Mouse (Mus musculus) kidney, embryonic 15.5 days (tissue): ENCODE results near the gene Tmem183a. TPM values are rescaled to one million over a fixed set of nuclear protein-coding genes. Genes with fewer than 3 reads are reported as not detected.

Experiments used
- ATAC-seq: fragments of 200-750 bp; cut with Nextera tagmentation; replicated peaks from 2 replicates; pipeline ENCODE4 v1.8.0; 2017; ENCODE audit warnings: moderate TSS enrichment; ENCODE audit not compliant: low FRiP score
- H3K27ac ChIP-seq: fragments of 300-500 bp; sonication (generic); 2 replicates; pipeline ENCODE4 v1.5.1; 2015; ENCODE audit warnings: mild to moderate bottlenecking, inconsistent platforms
- H3K27me3 ChIP-seq: fragments of 300-500 bp; sonication (generic); 2 replicates; pipeline ENCODE4 v1.6.1; 2015; ENCODE audit warnings: inconsistent platforms
- H3K36me3 ChIP-seq: fragments of 300-500 bp; sonication (generic); 2 replicates; pipeline ENCODE4 v1.6.1; 2015; ENCODE audit warnings: inconsistent platforms
- H3K4me1 ChIP-seq: fragments of 300-500 bp; sonication (generic); 2 replicates; pipeline ENCODE4 v1.6.1; 2015; ENCODE audit warnings: inconsistent platforms
- H3K4me2 ChIP-seq: fragments of 300-500 bp; sonication (generic); 2 replicates; pipeline ENCODE4 v1.6.1; 2015; ENCODE audit warnings: moderate library complexity, mild to moderate bottlenecking, inconsistent platforms
- H3K4me3 ChIP-seq: fragments of 300-500 bp; sonication (generic); replicated peaks from 2 replicates; pipeline ENCODE4 v1.5.1; 2015; ENCODE audit warnings: mild to moderate bottlenecking, inconsistent platforms
- H3K9ac ChIP-seq: fragments of 300-500 bp; sonication (generic); 2 replicates; pipeline ENCODE4 v1.6.1; 2015; ENCODE audit warnings: mild to moderate bottlenecking, inconsistent platforms
- H3K9me3 ChIP-seq: fragments of 300-500 bp; sonication (generic); replicated peaks from 2 replicates; pipeline ENCODE4 v1.6.1; 2016; ENCODE audit warnings: inconsistent platforms
- WGBS: fragments of 180-500 bp; shearing (Covaris S2); methylation state at CpG from one replicate; pipeline ENCODE4 v1.1.7; 2015; ENCODE audit warnings: mixed read lengths; 5-methylcytosine and 5-hydroxymethylcytosine counted together
- polyA plus RNA-seq: library from polyadenylated mRNA; unstranded; fragments of >200 nt; fragmentation: Nextera tagmentation; extraction: Ambion mirVana; gene quantifications from 2 replicates; pipeline ENCODE4 v1.2.1, GENCODE M21; 2015

Tmem183a gene
- 79.0 and 80.9 TPM in 2 replicates for polyA plus RNA-seq

GRCm38 (mm10) chr1:134361857-134362212 is at the start of gene Tmem183a:
TSS of gene Tmem183a (minus strand) at chr1:134361979.
- Histone ChIP-seq H3K9me3 (no peaks in the 10 kb centered on the region), H3K4me3 (peak within 1 kb of the TSS; percentile 85), H3K4me1 (peaks cover 18% of the 10 kb centered on the region), H3K9ac (peak within 1 kb of the TSS; percentile 96), H3K27ac (peak within 1 kb of the TSS; percentile 90), H3K36me3 (peaks cover 36% of the 10 kb centered on the region), H3K27me3 (no peaks in the 10 kb centered on the region), H3K4me2 (peak within 1 kb of the TSS; percentile 78)
- WGBS = under 1% methylated on average over 38 of the region's 38 CpGs
- ATAC-seq = peak; percentile 98

GRCm38 (mm10) chr1:134408080-134408479 is 46.3 kb upstream of the Tmem183a start:
- Histone ChIP-seq H3K4me1 (peaks cover 30% of the 10 kb centered on the region), H3K4me3 (peak overlapping the region; percentile 9; the same call in 1 of the 2 replicates), H3K4me2 (peak overlapping the region; percentile 29), H3K27ac (peak overlapping the region; percentile 83), H3K36me3 (peaks cover 37% of the 10 kb centered on the region), H3K9ac (0 out of 2 replicates have a peak overlapping the region, but pooled peaks have one; percentile 15), H3K9me3 (no peaks in the 10 kb centered on the region), H3K27me3 (no peaks in the 10 kb centered on the region)
- 0 out of 2 replicates have a peak, but pooled peaks have one; percentile 19 for ATAC-seq
- 43% methylated on average over 8 of the region's 8 CpGs for WGBS

- 25% methylated on average over 8 of the region's 8 CpGs for WGBS
- H3K9ac ChIP-seq = peak overlapping the region; percentile 65
- H3K9me3 ChIP-seq = no peaks in the 10 kb centered on the region
- H3K27ac ChIP-seq = peak overlapping the region; percentile 88
- peak overlapping the region; percentile 77 for H3K4me3 ChIP-seq
- H3K4me2 ChIP-seq = peak overlapping the region; percentile 80
- peaks cover 31% of the 10 kb centered on the region for H3K36me3 ChIP-seq
- H3K27me3 ChIP-seq = no peaks in the 10 kb centered on the region
- peaks cover 30% of the 10 kb centered on the region for H3K4me1 ChIP-seq
- ATAC-seq = no peak
These were observed 44.6 kb upstream of the Tmem183a start for GRCm38 (mm10) chr1:134406414-134406771.

DNA sequence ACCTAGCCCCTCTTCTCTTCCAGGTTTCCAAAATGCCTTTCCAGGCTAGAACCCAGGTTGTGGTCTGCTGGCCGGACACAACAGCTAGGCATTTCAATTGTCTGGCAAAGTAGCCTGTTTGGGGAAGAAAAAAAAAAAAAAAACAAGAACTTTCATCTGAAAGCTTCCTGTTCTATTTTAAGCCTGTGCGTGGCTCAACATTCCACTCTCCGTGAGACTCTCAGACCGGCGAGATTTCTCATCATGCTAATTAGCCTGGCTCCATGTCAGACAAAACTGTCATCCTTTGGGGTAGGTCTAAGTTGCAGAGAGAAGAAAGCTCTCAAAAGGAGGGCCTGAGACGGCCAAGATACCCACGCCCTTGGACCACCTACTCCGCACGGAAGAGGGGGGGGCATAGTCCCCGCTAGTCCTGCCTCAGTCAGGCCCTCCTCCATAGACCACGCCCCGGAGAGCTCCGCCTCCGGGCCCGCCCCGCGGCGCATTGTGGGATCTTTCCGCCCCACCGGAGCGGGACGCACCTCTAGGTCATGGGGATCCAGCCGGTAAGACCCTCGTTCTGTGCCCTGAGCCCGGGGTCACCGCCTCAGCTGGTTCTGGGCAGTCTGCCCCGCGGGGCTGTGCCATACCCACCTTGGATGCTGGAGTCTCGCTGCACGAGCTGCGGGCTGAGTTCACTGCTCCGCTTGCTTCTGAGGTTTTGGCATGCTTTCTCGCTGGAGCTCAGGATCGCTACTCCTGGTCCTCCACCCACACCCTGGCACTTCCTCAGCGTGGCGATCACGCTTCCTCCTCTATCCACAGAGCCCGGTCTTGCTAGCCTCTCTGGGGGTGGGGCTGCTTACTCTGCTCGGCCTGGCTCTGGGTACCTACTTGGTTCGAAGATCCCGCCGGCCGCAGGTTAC is 44.0 kb upstream of the Tmem183a start, which contains the start of gene Cyb5r1:
TSS of gene Cyb5r1 (plus strand) at position 51 of the 905 bp plus-strand sequence.
- peak; percentile 97 for ATAC-seq

DNA sequence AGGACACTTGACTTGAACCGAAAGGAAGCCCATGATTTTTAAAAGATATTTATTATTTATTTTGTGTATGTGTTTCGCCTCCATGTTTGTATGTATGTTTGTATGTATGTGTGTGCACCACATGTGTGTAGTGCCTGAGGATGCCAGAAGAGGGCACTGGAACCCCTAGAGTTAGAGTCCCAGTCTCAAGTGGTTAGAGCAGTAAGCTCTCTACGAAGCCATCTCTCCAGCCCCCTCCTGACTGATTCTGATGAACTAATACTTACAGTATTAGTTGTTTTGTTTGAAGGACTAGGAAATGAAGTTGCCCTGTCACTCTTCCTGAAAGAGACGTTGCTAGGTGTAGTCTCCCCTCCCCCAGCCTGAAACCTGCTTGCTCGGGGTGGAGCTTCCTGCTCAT is 38.0 kb upstream of the Tmem183a start:
- H3K4me1 ChIP-seq = no peaks in the 10 kb centered on the region
- WGBS = 68% methylated on average over 5 of the region's 5 CpGs
- no peak for ATAC-seq

More for the DNA sequence above, 44.0 kb upstream of the Tmem183a start, which contains the start of gene Cyb5r1:
- Histone ChIP-seq H3K27me3 (no peaks in the 10 kb centered on the region), H3K4me3 (peak within 1 kb of the TSS; percentile 77), H3K9me3 (no peaks in the 10 kb centered on the region), H3K9ac (peak within 1 kb of the TSS; percentile 65), H3K27ac (peak within 1 kb of the TSS; percentile 88), H3K36me3 (peaks cover 26% of the 10 kb centered on the region), H3K4me1 (peaks cover 30% of the 10 kb centered on the region), H3K4me2 (peak within 1 kb of the TSS; percentile 80)
- 1% methylated on average over 43 of the region's 43 CpGs for WGBS

GRCm38 (mm10) chr1:134398210-134398609 is 36.4 kb upstream of the Tmem183a start:
- no peak overlapping the region for H3K9ac ChIP-seq
- no peak overlapping the region for H3K4me3 ChIP-seq
- WGBS = 84% methylated on average over 12 of the region's 12 CpGs
- H3K36me3 ChIP-seq = no peaks in the 10 kb centered on the region
- peaks cover 6% of the 10 kb centered on the region; the same call in 1 of the 2 replicates for H3K9me3 ChIP-seq
- no peaks in the 10 kb centered on the region for H3K27me3 ChIP-seq
- no peaks in the 10 kb centered on the region for H3K4me1 ChIP-seq
- ATAC-seq = no peak
- no peak overlapping the region for H3K27ac ChIP-seq
- H3K4me2 ChIP-seq = no peak overlapping the region

More for the DNA sequence above, 38.0 kb upstream of the Tmem183a start:
- Histone ChIP-seq H3K4me3 (no peak overlapping the region), H3K27ac (no peak overlapping the region), H3K4me2 (no peak overlapping the region), H3K36me3 (no peaks in the 10 kb centered on the region), H3K27me3 (no peaks in the 10 kb centered on the region), H3K9ac (no peak overlapping the region), H3K9me3 (peaks cover 6% of the 10 kb centered on the region; the same call in 1 of the 2 replicates)

DNA sequence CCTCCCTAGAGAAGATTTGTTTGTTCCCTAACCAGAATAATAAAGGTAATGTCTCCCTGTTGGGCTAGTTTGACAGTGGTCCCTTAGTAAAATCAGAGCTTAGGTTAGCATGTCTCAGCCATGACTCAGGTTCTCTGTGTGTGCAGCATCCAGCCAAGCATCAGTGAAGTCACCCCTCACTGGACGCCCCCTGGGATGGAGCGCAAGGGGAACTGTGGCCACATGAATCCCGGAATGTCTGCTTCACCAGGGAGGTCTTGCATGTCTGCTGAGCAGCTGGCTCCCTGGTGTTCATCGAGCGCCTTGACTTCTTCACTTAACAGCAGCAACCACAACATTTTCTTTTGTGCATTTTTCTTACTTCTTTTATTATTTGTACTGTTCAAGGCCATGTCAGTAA is 32.0 kb upstream of the Tmem183a start:
- no peaks in the 10 kb centered on the region for H3K4me1 ChIP-seq
- no peak overlapping the region for H3K27ac ChIP-seq
- H3K27me3 ChIP-seq = peaks cover 8% of the 10 kb centered on the region; the same call in 1 of the 2 replicates
- H3K36me3 ChIP-seq = no peaks in the 10 kb centered on the region
- H3K4me2 ChIP-seq = no peak overlapping the region
- WGBS = 50% methylated on average over 5 of the region's 5 CpGs
- H3K4me3 ChIP-seq = no peak overlapping the region
- ATAC-seq = no peak
- H3K9me3 ChIP-seq = no peaks in the 10 kb centered on the region
- H3K9ac ChIP-seq = no peak overlapping the region

DNA sequence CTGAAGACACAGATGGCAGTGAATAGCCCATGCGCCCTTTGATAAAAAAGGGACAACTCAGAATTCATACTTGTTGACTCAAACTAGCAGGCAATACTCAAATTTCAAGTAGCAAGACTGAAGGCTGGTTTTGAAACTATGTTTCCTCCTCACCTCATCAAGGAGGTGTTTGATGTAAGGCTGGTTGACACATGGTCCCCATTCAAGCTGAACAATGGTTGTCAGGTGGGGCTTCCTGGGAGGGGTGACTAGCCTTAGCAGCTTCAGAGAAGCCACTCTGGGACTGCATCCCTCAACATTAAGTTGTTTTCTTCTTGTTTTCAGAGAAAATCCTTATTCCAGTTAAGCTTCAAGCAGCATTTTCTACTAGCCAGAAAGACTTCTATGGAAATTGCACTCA is 23.9 kb upstream of the Tmem183a start, which contains the start of gene 4933406M09Rik:
TSS of gene 4933406M09Rik (plus strand) at position 275 of the 400 bp plus-strand sequence.
- Histone ChIP-seq H3K9me3 (no peaks in the 10 kb centered on the region), H3K27ac (no peak within 1 kb of the TSS), H3K4me2 (no peak within 1 kb of the TSS), H3K27me3 (peaks cover 20% of the 10 kb centered on the region), H3K9ac (no peak within 1 kb of the TSS), H3K36me3 (no peaks in the 10 kb centered on the region), H3K4me1 (peaks cover 12% of the 10 kb centered on the region), H3K4me3 (no peak within 1 kb of the TSS)
- no peak for ATAC-seq
- WGBS = 91% methylated on average over 1 of the region's 1 CpGs

DNA sequence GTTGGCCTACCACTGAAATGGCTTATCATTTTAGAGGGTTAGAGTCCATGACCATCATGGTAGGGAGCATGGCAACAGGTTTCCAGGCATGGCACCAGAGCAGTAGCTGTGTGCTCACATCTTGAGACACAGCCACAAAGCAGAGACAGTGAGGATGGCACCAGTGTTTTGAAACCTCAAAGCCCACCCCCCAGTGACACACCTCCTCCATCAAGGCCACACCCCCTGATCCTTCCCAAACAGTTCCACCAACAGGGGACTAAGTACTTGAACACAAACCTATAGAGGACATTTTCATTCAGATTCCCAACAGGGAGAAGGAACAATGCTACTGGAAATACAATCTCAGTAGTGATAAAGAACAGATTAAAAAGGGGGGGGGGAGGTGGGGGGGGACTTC is 23.4 kb upstream of the Tmem183a start:
- H3K27ac ChIP-seq = no peak overlapping the region
- H3K4me1 ChIP-seq = peaks cover 12% of the 10 kb centered on the region
- H3K4me3 ChIP-seq = no peak overlapping the region
- H3K27me3 ChIP-seq = peaks cover 20% of the 10 kb centered on the region
- H3K9me3 ChIP-seq = no peaks in the 10 kb centered on the region
- no peak overlapping the region for H3K4me2 ChIP-seq
- no peak overlapping the region for H3K9ac ChIP-seq
- ATAC-seq = no peak
- H3K36me3 ChIP-seq = no peaks in the 10 kb centered on the region

DNA sequence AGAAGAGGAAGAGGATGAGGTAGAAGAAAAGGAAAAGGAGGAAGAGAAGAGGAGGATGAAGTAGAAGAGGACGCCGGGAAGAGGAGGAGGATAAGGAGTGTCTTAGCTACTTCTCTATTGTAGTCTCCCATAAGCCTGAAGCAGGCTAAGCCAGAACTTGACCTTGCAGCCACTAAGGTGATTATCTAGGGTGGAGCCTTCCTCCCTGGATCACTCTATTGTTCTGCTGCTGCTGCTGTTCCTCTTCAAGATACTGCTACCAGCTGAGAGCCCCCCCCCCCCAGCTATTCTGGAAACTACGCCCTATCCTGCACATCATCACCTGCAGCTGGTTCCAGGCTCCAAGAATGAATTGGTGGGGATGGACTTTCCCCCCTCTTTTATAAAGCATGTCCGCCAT is 22.8 kb upstream of the Tmem183a start:
- Histone ChIP-seq H3K9me3 (no peaks in the 10 kb centered on the region), H3K4me3 (no peak overlapping the region), H3K36me3 (no peaks in the 10 kb centered on the region), H3K4me1 (peaks cover 12% of the 10 kb centered on the region), H3K9ac (no peak overlapping the region), H3K27me3 (peaks cover 15% of the 10 kb centered on the region), H3K27ac (no peak overlapping the region), H3K4me2 (no peak overlapping the region)
- no peak for ATAC-seq
- WGBS = 88% methylated on average over 4 of the region's 4 CpGs

DNA sequence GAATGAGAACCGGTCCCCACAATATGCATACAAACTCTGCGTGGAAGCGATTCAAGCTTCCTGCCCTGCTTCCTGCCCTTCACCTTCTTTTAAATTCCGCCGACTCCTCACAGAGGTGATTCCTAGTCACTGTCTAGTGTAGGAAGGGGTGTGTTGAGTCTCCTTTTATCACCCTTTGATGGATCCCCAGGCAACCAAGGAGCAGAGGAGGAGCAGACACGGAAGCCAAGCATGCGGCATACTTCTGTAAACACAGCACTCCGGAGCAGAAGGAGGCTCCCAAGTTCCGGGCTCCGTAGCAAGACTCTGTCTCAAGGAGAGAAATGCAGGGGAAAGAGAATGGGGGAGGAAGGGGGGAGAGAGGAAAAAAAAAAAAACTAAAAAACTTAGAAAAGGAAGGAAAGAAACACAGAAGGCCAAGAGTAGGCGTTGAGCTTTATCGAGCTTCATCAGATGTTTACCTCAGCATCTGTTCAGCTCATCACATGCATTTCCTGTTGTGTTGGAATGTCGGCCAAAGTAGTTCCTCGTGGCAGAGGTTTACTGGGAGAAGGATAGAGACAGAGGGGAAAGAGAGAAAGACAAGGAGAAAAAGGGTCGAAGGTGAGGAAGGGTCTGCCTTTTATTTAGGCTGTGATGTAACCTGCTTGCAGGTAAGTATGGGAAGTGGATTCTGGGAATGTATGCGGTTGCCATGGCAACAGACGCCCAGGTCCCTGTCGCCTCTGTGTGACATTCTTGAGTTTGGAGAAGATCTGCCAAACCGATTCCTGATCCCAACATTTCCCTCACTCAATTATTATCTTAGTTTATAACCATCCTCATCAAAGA is 20.2 kb upstream of the Tmem183a start:
- no peaks in the 10 kb centered on the region for H3K36me3 ChIP-seq
- peak overlapping the region; percentile 28; the same call in 1 of the 2 replicates for H3K9ac ChIP-seq
- peaks cover 12% of the 10 kb centered on the region for H3K4me1 ChIP-seq
- H3K27ac ChIP-seq = no peak overlapping the region
- ATAC-seq = no peak
- no peaks in the 10 kb centered on the region for H3K9me3 ChIP-seq
- peak overlapping the region; percentile 68 for H3K4me2 ChIP-seq
- H3K4me3 ChIP-seq = peak overlapping the region; percentile 37
- 4% methylated on average over 19 of the region's 19 CpGs for WGBS
- peaks cover 12% of the 10 kb centered on the region; the same call in 1 of the 2 replicates for H3K27me3 ChIP-seq
